Mouse (Mus musculus) lung, postnatal 0 days (tissue): ENCODE data around the gene Slamf8.

Experiments
- CTCF ChIP-seq: IDR thresholded peaks from 2 replicates; pipeline ENCODE4 v1.5.1; 2016; ENCODE audit warnings: antibody characterized with exemption, mild to moderate bottlenecking
- EP300 ChIP-seq: IDR thresholded peaks from 2 replicates; pipeline ENCODE4 v1.6.1; 2016; ENCODE audit warnings: antibody characterized with exemption, mild to moderate bottlenecking, control low read depth

DNA sequence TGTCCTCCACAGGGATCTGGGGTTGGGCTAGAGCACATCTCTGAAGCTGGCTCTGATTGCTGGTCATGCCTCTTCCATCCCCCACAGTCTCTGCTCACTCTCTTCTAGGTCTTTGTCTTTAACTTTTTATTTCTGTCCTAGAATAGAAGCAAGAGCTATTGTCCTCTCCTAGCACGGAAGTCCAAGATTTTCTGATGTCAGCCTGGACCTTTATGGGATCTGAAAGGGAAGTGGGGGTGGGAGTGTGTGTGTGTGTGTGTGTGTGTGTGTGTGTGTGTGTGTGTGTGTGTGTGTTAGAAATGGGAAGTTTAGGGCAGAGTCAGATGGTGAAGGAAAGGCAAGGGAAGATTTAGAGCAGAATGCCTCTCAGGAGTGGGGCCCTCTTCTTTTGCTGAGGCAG lies 37.7 kb downstream of the Slamf8 start:
- TF ChIP-seq CTCF, result no peak
- peak; percentile 64 for TF ChIP-seq EP300
